8 mouse cellular contexts compared by ENCODE assay signal in the genomic region with DNA sequence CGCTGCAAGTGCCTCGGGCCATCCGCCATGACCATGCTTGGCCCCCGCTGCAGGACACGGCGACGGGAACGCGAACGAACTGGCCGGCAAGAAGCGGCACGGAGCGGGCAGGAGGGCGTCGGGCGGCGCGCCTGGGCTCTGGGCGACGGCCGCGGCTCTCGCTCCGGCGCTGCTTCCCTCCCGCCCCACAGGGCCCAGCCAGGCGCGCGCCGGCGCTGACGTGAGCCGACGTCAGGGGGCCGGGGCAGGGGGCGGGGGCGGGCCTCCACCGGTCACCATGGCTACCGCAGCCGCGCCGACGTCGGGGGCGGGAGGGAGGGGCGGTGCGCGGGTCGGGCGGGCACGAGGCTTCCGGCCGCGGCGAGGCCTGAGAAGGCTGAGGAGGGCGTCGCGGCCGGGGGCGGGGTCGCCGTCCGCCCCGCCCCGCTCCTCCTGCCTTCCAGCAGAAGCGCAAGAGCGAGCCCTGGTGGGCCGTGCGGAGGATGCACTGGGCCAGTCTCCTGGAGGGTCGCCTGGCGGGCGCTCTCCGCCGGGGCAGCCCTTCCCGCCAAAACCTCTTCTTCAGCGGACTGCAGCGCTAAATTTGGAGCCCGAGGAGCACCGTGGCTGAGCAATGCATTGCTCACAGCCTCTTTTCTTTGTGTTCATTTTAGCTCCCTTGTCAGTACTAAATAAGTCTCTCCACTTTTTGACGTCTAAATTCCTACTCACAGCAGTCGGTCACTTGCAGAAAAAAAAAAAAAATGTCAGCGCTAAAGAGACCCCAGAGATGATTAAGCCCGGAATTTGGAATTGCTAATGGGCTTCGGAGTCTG. TPM values are rescaled to one million over a fixed set of nuclear protein-coding genes. Genes with fewer than 3 reads are reported as not detected.
A peak's percentile ranks its signal among the peaks of the same experiment; 100 is the strongest.
DNase-seq lines count a peak whose midpoint lies in the region; ATAC-seq and TF ChIP-seq lines count a peak whose summit lies in the region.

A gene (minus strand): TSS at position 233 of the 815 bp plus-strand sequence.

- no peaks in the 10 kb centered on the region for H3K9me3 ChIP-seq in heart, embryonic 10.5 days
- no peaks in the 10 kb centered on the region for H3K9me3 ChIP-seq in kidney, embryonic 15.5 days (replicated peaks)

- WGBS in heart, embryonic 10.5 days = under 1% methylated on average over 60 of the region's 85 CpGs
- WGBS in kidney, embryonic 15.5 days = under 1% methylated on average over 47 of the region's 85 CpGs
- WGBS in liver, adult 2 months = under 1% methylated on average over 79 of the region's 85 CpGs

- peaks cover 8% of the 10 kb centered on the region for H3K4me1 ChIP-seq in bone marrow macrophage, adult 2 months (ENCODE audit: control insufficient read depth, insufficient read depth, low read length)
- no peaks in the 10 kb centered on the region; the same call in 1 of the 2 replicates for H3K4me1 ChIP-seq in embryonic fibroblast, embryonic 13.5 days (ENCODE audit: control insufficient read depth, insufficient read depth, low read length)
- H3K4me1 ChIP-seq in heart, embryonic 10.5 days = 0 out of 2 replicates have a peak, but pooled peaks cover 2% of the 10 kb centered on the region
- peaks cover 6% of the 10 kb centered on the region for H3K4me1 ChIP-seq in kidney, embryonic 15.5 days
- peaks cover 7% of the 10 kb centered on the region; the same call in 1 of the 2 replicates for H3K4me1 ChIP-seq in liver, adult 2 months (ENCODE audit: control insufficient read depth, insufficient read depth, low read length)

- peak within 1 kb of the TSS; percentile 99 for H3K4me3 ChIP-seq in bone marrow macrophage, adult 2 months (ENCODE audit: insufficient read depth, low read length)
- H3K4me3 ChIP-seq in embryonic fibroblast, embryonic 13.5 days (ENCODE audit: insufficient read depth, low read length) = peak within 1 kb of the TSS; percentile 75
- H3K4me3 ChIP-seq in heart, embryonic 10.5 days = peak within 1 kb of the TSS; percentile 96
- peak within 1 kb of the TSS; percentile 77 for H3K4me3 ChIP-seq in kidney, embryonic 15.5 days (replicated peaks)
- H3K4me3 ChIP-seq in liver, adult 2 months (ENCODE audit: insufficient read depth, low read depth, low read length) = peak within 1 kb of the TSS; percentile 98
- H3K4me3 ChIP-seq in myocyte = peak within 1 kb of the TSS; percentile 40

- peak within 1 kb of the TSS; percentile 90 for H3K9ac ChIP-seq in kidney, embryonic 15.5 days
- H3K9ac ChIP-seq in liver, adult 2 months (ENCODE audit: low read depth, low read length) = peak within 1 kb of the TSS; percentile 98

- H3K27me3 ChIP-seq in heart, embryonic 10.5 days (ENCODE audit: insufficient read depth, poor library complexity, severe bottlenecking) = peaks cover 8% of the 10 kb centered on the region; the same call in 1 of the 2 replicates
- peaks cover 4% of the 10 kb centered on the region for H3K27me3 ChIP-seq in kidney, embryonic 15.5 days
- H3K27me3 ChIP-seq in liver, adult 2 months (ENCODE audit: control insufficient read depth, insufficient read depth, low read length) = no peaks in the 10 kb centered on the region
- no peaks in the 10 kb centered on the region for H3K27me3 ChIP-seq in myocyte (ENCODE audit: control insufficient read depth, insufficient read depth, insufficient read length)
- H3K27me3 ChIP-seq in splenic B cell, adult 2 months (ENCODE audit: control insufficient read depth, insufficient read depth, low read length, poor library complexity, severe bottlenecking) = no peaks in the 10 kb centered on the region

- no peaks in the 10 kb centered on the region for H3K79me2 ChIP-seq in liver, adult 2 months (ENCODE audit: control insufficient read depth, insufficient read depth, low read length)
- peaks cover 34% of the 10 kb centered on the region for H3K79me2 ChIP-seq in myocyte (ENCODE audit: control insufficient read depth, insufficient read depth)

- peak within 1 kb of the TSS; percentile 76 for H3K4me2 ChIP-seq in kidney, embryonic 15.5 days
- peak within 1 kb of the TSS; percentile 88 for H3K4me2 ChIP-seq in myocyte (ENCODE audit: low read depth)

- no peaks in the 10 kb centered on the region for H3K36me3 ChIP-seq in heart, embryonic 10.5 days
- no peaks in the 10 kb centered on the region for H3K36me3 ChIP-seq in kidney, embryonic 15.5 days
- H3K36me3 ChIP-seq in liver, adult 2 months (ENCODE audit: control insufficient read depth, insufficient read depth, low read length) = no peaks in the 10 kb centered on the region
- H3K36me3 ChIP-seq in myocyte (ENCODE audit: control insufficient read depth, insufficient read depth) = no peaks in the 10 kb centered on the region
- H3K36me3 ChIP-seq in splenic B cell, adult 2 months (ENCODE audit: control insufficient read depth, insufficient read depth, low read length, poor library complexity, severe bottlenecking) = no peaks in the 10 kb centered on the region

- peak; percentile 97 for ATAC-seq in kidney, embryonic 15.5 days (replicated peaks; ENCODE audit: low FRiP score)

- DNase-seq in A20 (ENCODE audit: low read depth, low spot score) = peak; percentile 95
- peak; percentile 97 for DNase-seq in heart, embryonic 10.5 days (ENCODE audit: low spot score)
- peak; percentile 67 for DNase-seq in liver, adult 2 months (ENCODE audit: extremely low read depth, low read depth, low spot score)
- peak; percentile 98 for DNase-seq in splenic B cell, adult 2 months (ENCODE audit: low read depth, low spot score)

- H3ac ChIP-seq in myocyte (ENCODE audit: control insufficient read depth, insufficient read length) = peak within 1 kb of the TSS; percentile 81

- peak within 1 kb of the TSS; percentile 86 for H3K27ac ChIP-seq in bone marrow macrophage, adult 2 months (ENCODE audit: insufficient read depth, low read depth, low read length)
- peak within 1 kb of the TSS; percentile 30; the same call in 1 of the 2 replicates for H3K27ac ChIP-seq in embryonic fibroblast, embryonic 13.5 days (ENCODE audit: insufficient read depth, low read length)
- peak within 1 kb of the TSS; percentile 94 for H3K27ac ChIP-seq in heart, embryonic 10.5 days
- H3K27ac ChIP-seq in kidney, embryonic 15.5 days = peak within 1 kb of the TSS; percentile 92
- H3K27ac ChIP-seq in liver, adult 2 months (replicated peaks; ENCODE audit: insufficient read depth, low read depth, low read length) = peak within 1 kb of the TSS; percentile 79

- TF ChIP-seq POLR2A in bone marrow macrophage, adult 2 months (IDR thresholded peaks at IDR 0.05; ENCODE audit: borderline replicate concordance, low read depth, low read length) = no peak
- peak; percentile 90 for TF ChIP-seq POLR2A in embryonic fibroblast, embryonic 13.5 days (IDR thresholded peaks at IDR 0.05; ENCODE audit: low read depth, low read length)
- peak; percentile 78; the same call in 1 of the 2 replicates for TF ChIP-seq POLR2A in liver, adult 2 months (IDR thresholded peaks at IDR 0.05; ENCODE audit: extremely low read depth, insufficient read depth, low read length)
- TF ChIP-seq POLR2A in myocyte (IDR thresholded peaks at IDR 0.05; ENCODE audit: insufficient read length, low read depth) = peak; percentile 93

- peak; percentile 62 for TF ChIP-seq CTCF in bone marrow macrophage, adult 2 months (IDR thresholded peaks at IDR 0.05; ENCODE audit: low read depth, low read length)
- peak; percentile 82 for TF ChIP-seq CTCF in embryonic fibroblast, embryonic 13.5 days (IDR thresholded peaks at IDR 0.05; ENCODE audit: borderline replicate concordance, insufficient read depth, low read length)
- TF ChIP-seq CTCF in liver, adult 2 months (IDR thresholded peaks at IDR 0.05; ENCODE audit: low read depth, low read length) = peak; percentile 92

TF ChIP-seq in myocyte, 11 proteins besides CTCF, POLR2A, EP300 and RAD21:
- TF ChIP-seq MYOD1 (IDR thresholded peaks at IDR 0.05; ENCODE audit: control insufficient read depth in 1 of 3, insufficient read length in 2 of 3, low read depth in 2 of 3) (peak in 1 of 3 experiments; percentile 55), POLR2AphosphoS2 (IDR thresholded peaks at IDR 0.05; ENCODE audit: insufficient read length, low read depth) (peak; percentile 98), MAX (IDR thresholded peaks at IDR 0.05; ENCODE audit: low read depth) (no peak), REST (IDR thresholded peaks at IDR 0.05; ENCODE audit: insufficient read depth, insufficient read length) (peak; percentile 15), CEBPB (IDR thresholded peaks at IDR 0.05; ENCODE audit: insufficient read depth, poor library complexity, severe bottlenecking) (no peak), USF1 (IDR thresholded peaks at IDR 0.05; ENCODE audit: low read depth) (no peak), TCF3 (IDR thresholded peaks at IDR 0.05; ENCODE audit: insufficient read length, low read depth) (no peak), E2F4 (IDR thresholded peaks at IDR 0.05; ENCODE audit: insufficient read depth) (no peak), MYOG (IDR thresholded peaks at IDR 0.05; ENCODE audit: control insufficient read depth in 1 of 3, insufficient read depth in 1 of 3, insufficient read length in 2 of 3, low read depth in 2 of 3) (peak in 1 of 3 experiments; percentile 23)
TF ChIP-seq in myocyte: peak in this region for 4.

RNA-seq across cellular contexts. Expression of the gene that starts here (rescaled TPM):
- polyA plus RNA-seq in bone marrow macrophage, adult 2 months (2012; ENCODE audit: insufficient read depth, insufficient read length, missing spikeins) = 12.7 and 13.8 TPM in 2 replicates
- polyA plus RNA-seq in embryonic fibroblast, embryonic 13.5 days (2011; ENCODE audit: insufficient read length, low read depth, missing spikeins) = 22.1 and 23.2 TPM in 2 replicates
- 13.9 and 14.2 TPM in 2 replicates for polyA plus RNA-seq in heart, embryonic 10.5 days (2016; fragmentation: Nextera tagmentation; extraction: Ambion mirVana)
- polyA plus RNA-seq in kidney, embryonic 15.5 days (2015; fragmentation: Nextera tagmentation; extraction: Ambion mirVana) = 18.2 and 21.0 TPM in 2 replicates
- total RNA-seq in liver, adult 2 months (2014; rRNA removed) = 8.5 and 8.7 TPM in 2 replicates
- 6.3 and 6.4 TPM in 2 replicates for polyA plus RNA-seq in liver, adult 2 months (2012; rRNA removed)
- 10.5 TPM for polyA plus RNA-seq in myocyte (2012; fragmentation: generic; extraction: Trizol)

Comparison
In these comparisons a context has a peak if more than half of its experiments do, and no peak if none do; other contexts are left out.
1. Peak in every context shown above with its lines: DNase-seq, ATAC-seq, H3K4me3 ChIP-seq and H3K27ac ChIP-seq.
2. H3K27ac ChIP-seq: peak in every context shown above with its lines; median percentile 94 in heart, embryonic 10.5 days; 92 in kidney, embryonic 15.5 days; 86 in bone marrow macrophage, adult 2 months; 79 in liver, adult 2 months; 30 in embryonic fibroblast, embryonic 13.5 days.
3. H3K4me3 ChIP-seq: peak in every context shown above with its lines; median percentile 99 in bone marrow macrophage, adult 2 months; 98 in liver, adult 2 months; 96 in heart, embryonic 10.5 days; 77 in kidney, embryonic 15.5 days; 75 in embryonic fibroblast, embryonic 13.5 days; 40 in myocyte.